Mouse (Mus musculus) limb, embryonic 15.5 days (tissue): Measurements from ENCODE around the gene Sema4b. TPM values are rescaled to one million over a fixed set of nuclear protein-coding genes. Genes with fewer than 3 reads are reported as not detected.
A peak's percentile ranks its signal among the peaks of the same experiment; 100 is the strongest.

Experiments used
- ATAC-seq: fragments of 200-750 bp; cut with Nextera tagmentation; 2 replicates; pipeline ENCODE4 v1.8.0; 2017; ENCODE audit warnings: low read depth, moderate TSS enrichment; ENCODE audit not compliant: insufficient number of reproducible peaks, low FRiP score, low TSS enrichment
- H3K27ac ChIP-seq: fragments of 300-500 bp; sonication (generic); 2 replicates; pipeline ENCODE4 v1.5.1; 2015; ENCODE audit warnings: moderate library complexity, mild to moderate bottlenecking, inconsistent platforms
- H3K27me3 ChIP-seq: fragments of 300-500 bp; sonication (generic); 2 replicates; pipeline ENCODE4 v1.6.1; 2015; ENCODE audit warnings: inconsistent platforms
- H3K36me3 ChIP-seq: fragments of 300-500 bp; sonication (generic); 2 replicates; pipeline ENCODE4 v1.6.1; 2015; ENCODE audit warnings: inconsistent platforms
- H3K4me1 ChIP-seq: fragments of 300-500 bp; sonication (generic); 2 replicates; pipeline ENCODE4 v1.6.1; 2015; ENCODE audit warnings: inconsistent platforms
- H3K4me2 ChIP-seq: fragments of 300-500 bp; sonication (generic); 2 replicates; pipeline ENCODE4 v1.6.1; 2015; ENCODE audit warnings: mild to moderate bottlenecking, inconsistent platforms
- H3K4me3 ChIP-seq: fragments of 300-500 bp; sonication (generic); 2 replicates; pipeline ENCODE4 v1.5.1; 2015; ENCODE audit warnings: mild to moderate bottlenecking, inconsistent platforms
- H3K9ac ChIP-seq: fragments of 300-500 bp; sonication (generic); 2 replicates; pipeline ENCODE4 v1.6.1; 2015; ENCODE audit warnings: inconsistent platforms
- H3K9me3 ChIP-seq: fragments of 300-500 bp; sonication (generic); 2 replicates; pipeline ENCODE4 v1.6.1; 2016; ENCODE audit warnings: inconsistent platforms
- WGBS: fragments of 180-500 bp; shearing (Covaris S2); methylation state at CpG from one replicate; pipeline ENCODE4 v1.1.7; 2015; 5-methylcytosine and 5-hydroxymethylcytosine counted together
- polyA plus RNA-seq: library from polyadenylated mRNA; unstranded; fragments of >200 nt; fragmentation: Nextera tagmentation; extraction: Ambion mirVana; gene quantifications from 2 replicates; pipeline ENCODE4 v1.2.1, GENCODE M21; 2015

The Sema4b gene
- 16.5 and 18.1 TPM in 2 replicates for polyA plus RNA-seq

DNA sequence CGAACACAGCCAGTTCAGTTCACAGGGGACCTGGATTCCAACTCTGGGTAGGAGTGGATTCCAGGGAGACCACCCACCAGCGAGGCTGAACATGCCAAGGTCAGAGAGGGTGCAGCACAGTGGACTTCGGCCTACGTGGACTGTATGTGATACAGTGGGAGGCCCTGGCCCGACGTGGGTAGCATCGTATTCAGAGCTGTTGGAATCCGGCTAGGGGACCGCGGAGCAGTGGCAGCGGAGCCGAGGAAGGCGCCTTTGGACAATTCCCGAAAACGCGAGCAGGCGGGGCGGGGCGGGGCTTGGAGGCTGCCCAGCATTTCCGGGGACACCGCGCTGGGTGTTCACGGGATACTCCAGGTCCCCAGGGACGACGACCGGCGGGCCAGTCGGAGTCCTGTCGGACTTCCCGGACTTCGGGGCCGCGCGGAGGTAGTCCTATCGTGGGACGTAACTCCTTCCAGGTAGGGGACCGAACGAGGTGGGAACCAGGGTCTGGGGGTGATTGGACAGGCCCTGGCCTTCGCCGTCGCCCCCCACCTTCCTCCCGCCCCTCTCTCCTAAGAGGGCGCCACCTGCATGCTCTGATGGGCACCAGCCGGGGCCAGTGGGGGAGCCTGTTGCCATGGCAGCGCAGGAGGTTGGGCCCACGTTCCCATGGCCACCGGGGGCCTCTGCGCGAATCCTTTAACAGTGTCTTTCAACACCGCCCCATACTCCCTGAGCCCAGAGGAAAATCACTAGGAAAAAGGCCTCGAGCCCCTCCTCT, at the start of gene Sema4b:
Sema4b (plus strand) TSS at position 311 of the 766 bp plus-strand sequence.
- peak; percentile 62 for ATAC-seq
- peak within 1 kb of the TSS; percentile 14; the same call in 1 of the 2 replicates for H3K27ac ChIP-seq
- WGBS, result 1% methylated on average over 49 of the region's 51 CpGs
- peaks cover 34% of the 10 kb centered on the region for H3K4me1 ChIP-seq
- no peaks in the 10 kb centered on the region for H3K27me3 ChIP-seq
- no peaks in the 10 kb centered on the region for H3K9me3 ChIP-seq
- H3K4me3 ChIP-seq, result peak within 1 kb of the TSS; percentile 50
- peak within 1 kb of the TSS; percentile 24 for H3K9ac ChIP-seq
- peak within 1 kb of the TSS; percentile 85 for H3K4me2 ChIP-seq
- H3K36me3 ChIP-seq, result no peaks in the 10 kb centered on the region

DNA sequence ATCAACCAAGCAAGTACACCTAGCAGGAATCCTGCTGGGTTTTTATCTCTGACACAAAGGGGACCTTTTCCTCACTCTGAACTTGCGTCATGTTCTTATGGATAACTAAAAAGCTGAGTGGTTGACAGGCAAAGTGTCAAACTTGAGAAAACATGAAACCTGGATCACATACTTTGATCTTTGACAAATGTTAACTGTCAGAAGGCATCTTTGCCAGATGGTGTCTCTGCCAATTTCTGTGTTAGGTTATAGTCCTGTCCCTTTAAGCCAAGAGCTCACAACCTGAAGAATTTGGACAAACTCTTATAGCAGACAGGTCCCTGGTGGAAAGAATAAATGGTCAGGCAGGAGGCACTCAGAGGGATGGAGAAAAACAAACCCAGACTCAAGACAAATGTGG, 48.3 kb upstream of the Sema4b start:
- peaks cover 8% of the 10 kb centered on the region; the same call in 1 of the 2 replicates for H3K9me3 ChIP-seq
- 63% methylated on average over 1 of the region's 1 CpGs for WGBS
- no peak for ATAC-seq
- no peak overlapping the region for H3K4me3 ChIP-seq
- H3K9ac ChIP-seq, result no peak overlapping the region
- no peak overlapping the region for H3K4me2 ChIP-seq
- no peaks in the 10 kb centered on the region for H3K27me3 ChIP-seq
- no peak overlapping the region for H3K27ac ChIP-seq
- peaks cover 22% of the 10 kb centered on the region for H3K4me1 ChIP-seq
- no peaks in the 10 kb centered on the region for H3K36me3 ChIP-seq

DNA sequence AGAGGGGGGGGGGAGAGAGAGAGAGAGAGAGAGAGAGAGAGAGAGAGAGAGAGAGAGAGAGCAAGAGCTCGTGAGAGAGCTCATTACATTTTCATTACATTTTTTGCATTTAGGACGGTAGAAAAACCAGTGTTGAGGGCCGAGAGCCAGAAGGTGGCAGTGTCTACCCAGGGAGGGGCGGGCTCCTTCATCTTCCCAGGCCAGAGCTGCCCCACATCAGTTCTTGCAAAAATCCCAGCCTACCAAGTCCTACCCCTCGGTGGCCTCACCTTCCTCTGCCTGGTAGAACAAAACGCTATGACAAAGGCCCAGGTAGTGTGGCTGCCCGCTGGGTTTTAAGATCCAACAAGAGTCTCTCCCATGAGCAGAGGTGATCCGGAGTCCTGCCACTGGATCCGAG, 45.8 kb upstream of the Sema4b start:
- H3K4me1 ChIP-seq, result peaks cover 15% of the 10 kb centered on the region
- no peak overlapping the region for H3K27ac ChIP-seq
- H3K36me3 ChIP-seq, result no peaks in the 10 kb centered on the region
- H3K27me3 ChIP-seq, result no peaks in the 10 kb centered on the region
- peaks cover 8% of the 10 kb centered on the region; the same call in 1 of the 2 replicates for H3K9me3 ChIP-seq
- no peak overlapping the region for H3K9ac ChIP-seq
- H3K4me3 ChIP-seq, result no peak overlapping the region
- 12% methylated on average over 9 of the region's 9 CpGs for WGBS
- ATAC-seq, result no peak
- no peak overlapping the region for H3K4me2 ChIP-seq

DNA sequence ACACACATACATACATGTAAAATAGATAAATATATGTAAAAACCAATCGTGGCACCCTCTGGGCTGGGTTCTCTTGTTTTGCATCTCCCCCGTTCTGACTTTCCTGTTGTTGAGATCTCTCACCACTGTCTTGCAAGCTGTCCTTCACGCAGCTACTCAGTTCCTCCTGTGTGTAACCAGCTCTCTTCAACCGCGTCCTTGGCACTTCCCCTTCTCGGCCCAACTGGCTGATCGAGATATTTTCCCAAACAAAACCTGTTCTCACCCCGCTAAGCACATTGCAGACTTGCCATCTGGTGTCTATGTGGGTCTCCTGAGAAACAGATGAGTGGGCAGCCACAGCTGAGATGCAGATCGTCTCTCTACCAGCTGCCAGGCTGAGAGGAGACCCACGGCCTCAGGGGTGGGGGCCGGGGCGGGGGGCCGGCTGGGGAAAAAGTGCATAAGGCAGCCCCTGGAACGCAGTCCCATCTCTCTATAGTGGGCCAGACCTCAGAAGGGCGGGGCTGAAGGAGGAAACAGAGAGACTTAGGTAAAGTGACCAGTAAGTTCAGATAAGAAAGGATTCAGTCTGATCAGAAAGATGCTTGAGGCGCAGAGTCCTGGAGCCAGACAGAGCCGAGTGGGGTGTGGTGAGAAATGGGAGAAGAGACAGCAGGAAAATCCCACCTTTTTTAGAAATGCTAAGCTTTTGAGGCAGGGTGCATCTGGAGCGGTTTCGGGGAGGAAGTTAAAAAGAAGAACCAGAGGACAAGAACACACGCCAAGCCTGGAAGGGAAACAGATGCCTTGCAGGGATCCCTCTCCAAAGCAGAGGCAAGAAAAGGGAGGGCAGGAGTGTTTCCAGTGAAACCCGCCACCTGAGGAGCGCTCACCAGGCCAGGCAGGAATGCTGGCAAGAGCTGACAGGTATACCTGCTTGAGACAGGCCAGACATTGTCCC, 43.0 kb upstream of the Sema4b start:
- Histone ChIP-seq H3K27ac (peak overlapping the region; percentile 76), H3K4me1 (peaks cover 15% of the 10 kb centered on the region), H3K4me3 (no peak overlapping the region), H3K36me3 (no peaks in the 10 kb centered on the region), H3K9ac (no peak overlapping the region), H3K9me3 (no peaks in the 10 kb centered on the region), H3K27me3 (no peaks in the 10 kb centered on the region), H3K4me2 (peak overlapping the region; percentile 22)
- ATAC-seq, result no peak
- 31% methylated on average over 22 of the region's 22 CpGs for WGBS

DNA sequence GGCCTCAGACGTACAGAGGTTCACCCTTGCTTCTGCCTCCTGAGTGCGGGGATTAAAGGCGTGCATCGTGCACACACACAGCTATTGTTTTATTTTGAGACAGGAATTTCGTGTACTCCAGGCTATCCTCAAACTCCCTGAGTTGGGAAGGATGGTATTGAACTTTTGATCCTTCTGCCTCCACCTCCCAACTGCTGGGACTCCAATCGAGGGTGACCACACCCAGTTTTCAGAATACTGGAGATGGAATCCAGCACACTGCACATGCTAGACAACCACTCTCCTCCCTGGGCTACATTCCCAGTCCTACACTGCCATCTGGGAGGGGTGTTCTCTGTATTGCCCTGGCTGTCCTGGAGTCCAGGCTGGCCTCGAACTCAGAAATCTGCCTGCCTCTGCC, 41.9 kb upstream of the Sema4b start:
- 90% methylated on average over 7 of the region's 7 CpGs for WGBS
- Histone ChIP-seq H3K4me2 (no peak overlapping the region), H3K9ac (no peak overlapping the region), H3K4me3 (no peak overlapping the region), H3K9me3 (no peaks in the 10 kb centered on the region), H3K4me1 (peaks cover 24% of the 10 kb centered on the region), H3K27ac (no peak overlapping the region), H3K27me3 (no peaks in the 10 kb centered on the region), H3K36me3 (no peaks in the 10 kb centered on the region)
- no peak for ATAC-seq

DNA sequence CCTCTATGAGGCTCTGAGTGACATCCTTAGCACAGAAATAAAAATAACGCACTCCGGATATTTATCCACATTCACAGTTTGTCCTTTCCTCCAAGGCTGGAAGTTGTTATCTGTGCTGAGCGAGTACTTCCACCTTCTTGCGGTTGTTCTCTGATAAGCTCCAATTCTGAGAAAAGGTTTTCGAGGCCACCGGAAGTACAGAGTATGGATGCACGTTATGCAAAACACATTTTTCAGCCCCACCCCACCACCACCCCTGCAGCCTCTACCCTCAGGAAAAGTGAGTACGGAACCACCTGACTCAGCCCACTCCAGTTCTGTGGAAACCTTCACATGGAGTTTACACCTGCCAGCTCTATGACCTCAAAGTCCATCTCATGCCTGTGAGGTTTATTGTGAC, 40.6 kb upstream of the Sema4b start:
- H3K4me3 ChIP-seq, result no peak overlapping the region
- H3K36me3 ChIP-seq, result no peaks in the 10 kb centered on the region
- no peak overlapping the region for H3K4me2 ChIP-seq
- peaks cover 22% of the 10 kb centered on the region for H3K4me1 ChIP-seq
- H3K9me3 ChIP-seq, result no peaks in the 10 kb centered on the region
- no peak overlapping the region for H3K9ac ChIP-seq
- no peaks in the 10 kb centered on the region for H3K27me3 ChIP-seq
- ATAC-seq, result no peak
- no peak overlapping the region for H3K27ac ChIP-seq
- 83% methylated on average over 8 of the region's 8 CpGs for WGBS

DNA sequence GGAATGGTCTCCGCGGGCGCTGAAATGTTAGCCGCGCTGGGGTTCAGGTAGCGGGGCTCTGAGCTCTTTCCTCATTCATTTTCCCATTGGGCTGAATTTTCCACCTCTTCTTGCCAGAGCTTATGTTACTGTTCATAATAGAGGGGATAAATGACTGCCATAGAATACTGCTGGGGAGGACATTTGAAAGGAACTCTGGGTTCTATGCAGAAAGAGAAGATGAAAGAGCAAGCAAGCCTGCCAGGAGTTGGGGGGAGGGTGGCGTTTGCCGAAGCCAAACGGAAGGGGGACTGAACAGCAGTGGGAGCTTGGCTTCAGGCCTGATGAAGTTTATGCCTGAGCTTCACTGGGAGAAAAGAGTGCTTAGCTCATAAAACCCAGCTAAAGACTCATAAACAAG, 37.3 kb upstream of the Sema4b start:
- H3K4me2 ChIP-seq, result peak overlapping the region; percentile 32
- ATAC-seq, result no peak
- peak overlapping the region; percentile 8; the same call in 1 of the 2 replicates for H3K4me3 ChIP-seq
- peaks cover 12% of the 10 kb centered on the region for H3K4me1 ChIP-seq
- 24% methylated on average over 9 of the region's 9 CpGs for WGBS
- no peaks in the 10 kb centered on the region for H3K27me3 ChIP-seq
- H3K9ac ChIP-seq, result no peak overlapping the region
- H3K27ac ChIP-seq, result peak overlapping the region; percentile 71
- no peaks in the 10 kb centered on the region for H3K36me3 ChIP-seq
- no peaks in the 10 kb centered on the region for H3K9me3 ChIP-seq

DNA sequence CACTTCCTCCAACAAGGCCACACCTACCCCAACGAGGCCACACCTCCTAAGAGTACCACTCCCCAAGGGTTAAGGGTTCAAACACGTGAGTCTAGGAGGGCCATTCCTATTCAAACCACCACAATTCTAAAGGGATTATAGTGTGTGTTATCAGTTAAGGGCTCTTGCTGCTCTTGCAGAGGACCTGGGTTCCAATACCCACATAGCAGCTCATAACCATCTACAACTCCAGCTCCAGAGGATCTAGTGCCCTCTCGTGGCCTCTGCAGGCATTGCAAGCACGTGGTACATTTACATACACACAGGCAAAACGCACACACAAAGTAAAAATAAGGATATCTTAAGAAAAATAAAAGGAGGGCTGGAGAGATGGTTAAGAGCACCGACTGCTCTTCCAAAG, 34.5 kb upstream of the Sema4b start:
- H3K9me3 ChIP-seq, result no peaks in the 10 kb centered on the region
- 66% methylated on average over 6 of the region's 6 CpGs for WGBS
- H3K4me3 ChIP-seq, result no peak overlapping the region
- no peaks in the 10 kb centered on the region for H3K36me3 ChIP-seq
- peaks cover 16% of the 10 kb centered on the region for H3K4me1 ChIP-seq
- ATAC-seq, result no peak
- no peak overlapping the region for H3K4me2 ChIP-seq
- no peaks in the 10 kb centered on the region for H3K27me3 ChIP-seq
- H3K9ac ChIP-seq, result no peak overlapping the region
- no peak overlapping the region for H3K27ac ChIP-seq

DNA sequence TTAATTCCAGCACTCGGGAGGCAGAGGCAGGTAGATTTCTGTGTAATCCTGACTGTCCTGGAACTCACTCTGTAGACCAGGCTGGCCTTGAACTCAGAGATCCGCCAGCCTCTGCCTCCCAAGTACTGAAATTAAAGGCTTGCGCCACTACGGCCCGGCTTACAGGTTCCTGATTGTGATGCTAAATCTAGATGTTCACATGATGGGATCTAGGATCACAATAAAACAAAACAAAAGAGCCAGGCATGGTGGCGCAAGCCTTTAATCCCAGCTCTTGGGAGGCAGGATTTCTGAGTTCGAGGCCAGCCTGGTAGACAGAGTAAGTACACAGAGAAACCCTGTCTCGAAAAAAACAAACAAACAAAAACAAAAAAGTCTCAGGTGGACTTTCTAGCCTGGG, 33.9 kb upstream of the Sema4b start:
- no peak for ATAC-seq
- Histone ChIP-seq H3K9ac (no peak overlapping the region), H3K4me1 (peaks cover 16% of the 10 kb centered on the region), H3K4me2 (no peak overlapping the region), H3K36me3 (no peaks in the 10 kb centered on the region), H3K27me3 (no peaks in the 10 kb centered on the region), H3K9me3 (no peaks in the 10 kb centered on the region), H3K27ac (no peak overlapping the region), H3K4me3 (no peak overlapping the region)
- WGBS, result 93% methylated on average over 8 of the region's 8 CpGs

DNA sequence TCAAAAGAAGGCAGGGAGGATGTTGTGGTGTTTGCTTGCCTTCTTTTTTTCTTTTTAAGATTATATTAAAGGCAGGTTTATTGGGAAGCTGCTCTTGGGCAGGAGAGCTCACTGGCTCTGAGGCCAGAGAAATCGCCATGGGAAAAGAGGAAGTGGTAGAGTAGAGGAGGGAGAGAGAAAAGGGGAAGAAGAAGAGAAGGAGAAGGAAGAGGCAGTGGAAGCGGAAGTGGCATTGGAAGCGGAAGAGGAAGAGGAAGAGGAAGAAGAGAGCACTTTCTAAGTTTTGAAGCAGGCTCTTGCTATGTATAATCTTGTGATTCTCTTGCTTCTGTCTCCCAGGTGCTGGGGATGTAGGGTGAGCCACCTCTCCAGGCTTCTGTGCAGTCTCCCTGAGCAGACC, 32.0 kb upstream of the Sema4b start:
- no peaks in the 10 kb centered on the region for H3K27me3 ChIP-seq
- ATAC-seq, result no peak
- no peaks in the 10 kb centered on the region for H3K36me3 ChIP-seq
- H3K4me3 ChIP-seq, result no peak overlapping the region
- H3K9me3 ChIP-seq, result no peaks in the 10 kb centered on the region
- WGBS, result 74% methylated on average over 3 of the region's 3 CpGs
- H3K4me1 ChIP-seq, result peaks cover 7% of the 10 kb centered on the region
- no peak overlapping the region for H3K4me2 ChIP-seq
- no peak overlapping the region for H3K27ac ChIP-seq
- no peak overlapping the region for H3K9ac ChIP-seq

DNA sequence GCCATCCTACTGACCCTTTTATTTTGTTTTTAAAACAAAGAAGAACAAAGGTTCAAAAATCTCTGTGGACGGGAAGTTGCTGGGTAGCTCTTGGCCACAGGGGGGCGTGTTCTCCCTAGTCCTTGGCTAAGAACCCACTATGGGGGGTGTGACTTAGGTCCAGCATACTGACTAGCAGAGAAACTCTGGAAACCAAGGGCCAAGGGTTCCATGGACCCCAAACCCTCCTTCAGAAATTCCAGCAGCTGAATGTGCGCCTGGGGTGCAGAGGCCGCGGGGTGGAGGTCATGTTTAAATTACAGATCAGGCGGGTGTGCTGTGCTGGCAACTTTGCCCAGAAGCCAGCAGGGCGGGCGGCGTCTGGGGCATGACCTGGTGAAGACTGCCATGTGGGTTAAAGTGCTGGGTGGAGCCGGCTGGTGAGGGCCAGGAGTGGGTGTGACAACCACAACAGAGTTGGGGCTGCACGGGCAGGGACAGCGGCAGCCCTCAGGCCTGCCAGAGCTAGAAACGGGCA, 29.9 kb upstream of the Sema4b start:
- Histone ChIP-seq H3K36me3 (no peaks in the 10 kb centered on the region), H3K4me3 (no peak overlapping the region), H3K9ac (no peak overlapping the region), H3K27me3 (no peaks in the 10 kb centered on the region), H3K27ac (no peak overlapping the region), H3K4me2 (no peak overlapping the region), H3K9me3 (no peaks in the 10 kb centered on the region), H3K4me1 (peaks cover 15% of the 10 kb centered on the region)
- ATAC-seq, result 0 out of 2 replicates have a peak, but pooled peaks have one; percentile 15
- 55% methylated on average over 13 of the region's 13 CpGs for WGBS
